Mouse (Mus musculus): ENCODE data around the gene Mphosph9.

Gene Mphosph9

GRCm38 (mm10) chr5:124240841-124241685 is 86.7 kb downstream of the Mphosph9 start:
- TF ChIP-seq GATA4 (IDR thresholded peaks at IDR 0.05; ENCODE audit: insufficient replicate concordance, low read length) = no peak

- TF ChIP-seq GATA4 (IDR thresholded peaks at IDR 0.05; ENCODE audit: insufficient replicate concordance, low read length) = no peak
Measured at GRCm38 (mm10) chr5:124236180-124236579, 91.6 kb downstream of the Mphosph9 start.

GRCm38 (mm10) chr5:124234778-124235177 is 93.0 kb downstream of the Mphosph9 start:
- TF ChIP-seq GATA4 (IDR thresholded peaks at IDR 0.05; ENCODE audit: insufficient replicate concordance, low read length) = no peak

DNA sequence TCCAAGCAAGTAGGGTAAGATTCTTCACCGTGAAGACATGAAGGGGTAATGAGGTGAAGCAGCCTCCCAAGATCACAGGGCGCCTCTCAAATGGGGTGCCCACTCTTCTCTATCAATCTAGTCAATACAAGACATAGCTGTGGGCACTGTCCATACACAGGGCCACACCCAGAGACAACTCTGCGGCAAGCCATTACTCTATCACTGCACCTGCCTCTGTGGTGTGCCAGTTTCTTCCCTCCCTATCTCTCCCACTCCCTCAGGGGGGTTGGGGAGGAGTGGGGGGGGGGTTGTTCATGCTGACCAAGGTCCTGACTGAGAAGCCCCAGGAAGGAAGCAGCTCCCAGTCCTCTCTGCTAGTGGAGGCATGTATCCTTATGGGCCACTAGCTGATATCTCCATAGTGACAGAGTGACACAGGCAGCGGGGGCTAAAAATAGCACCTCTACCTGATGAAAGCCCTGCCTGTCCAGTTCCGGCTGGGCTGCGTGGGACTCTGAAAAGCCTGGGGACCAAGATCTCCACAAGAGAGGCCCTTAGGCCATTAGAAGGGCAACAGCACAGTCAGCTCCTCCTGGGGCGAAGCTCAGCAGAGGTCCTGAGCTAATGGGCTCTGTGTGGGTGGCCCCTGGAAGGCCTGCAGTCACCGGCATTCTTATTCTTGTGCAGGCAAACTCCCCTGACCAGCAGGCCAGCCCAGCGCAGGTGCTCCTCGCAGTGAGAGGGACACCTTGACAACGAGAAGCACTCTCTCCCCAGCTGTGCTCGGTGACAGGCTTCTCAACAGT is 93.7 kb downstream of the Mphosph9 start:
- no peak for TF ChIP-seq GATA4 (IDR thresholded peaks at IDR 0.05; ENCODE audit: insufficient replicate concordance, low read length)

DNA sequence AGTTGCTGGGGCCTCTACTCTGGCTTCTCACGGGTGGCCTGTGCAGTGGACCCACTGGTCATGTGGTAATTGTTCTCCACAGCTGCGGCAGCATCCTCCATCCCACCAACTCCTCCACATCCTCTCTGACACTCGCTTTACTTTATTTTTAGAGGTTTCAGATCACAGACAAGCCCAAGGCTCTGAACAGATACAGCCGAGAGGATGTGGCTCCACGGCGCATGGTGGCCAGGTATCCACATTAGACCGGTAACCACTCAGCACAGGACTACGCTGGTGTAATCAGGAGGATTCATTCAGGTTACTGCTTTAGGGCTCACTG is 94.7 kb downstream of the Mphosph9 start:
- no peak for TF ChIP-seq GATA4 (IDR thresholded peaks at IDR 0.05; ENCODE audit: insufficient replicate concordance, low read length)

- no peak for TF ChIP-seq GATA4 (IDR thresholded peaks at IDR 0.05; ENCODE audit: insufficient replicate concordance, low read length)
Measured at GRCm38 (mm10) chr5:124232360-124233143, 95.2 kb downstream of the Mphosph9 start.

DNA sequence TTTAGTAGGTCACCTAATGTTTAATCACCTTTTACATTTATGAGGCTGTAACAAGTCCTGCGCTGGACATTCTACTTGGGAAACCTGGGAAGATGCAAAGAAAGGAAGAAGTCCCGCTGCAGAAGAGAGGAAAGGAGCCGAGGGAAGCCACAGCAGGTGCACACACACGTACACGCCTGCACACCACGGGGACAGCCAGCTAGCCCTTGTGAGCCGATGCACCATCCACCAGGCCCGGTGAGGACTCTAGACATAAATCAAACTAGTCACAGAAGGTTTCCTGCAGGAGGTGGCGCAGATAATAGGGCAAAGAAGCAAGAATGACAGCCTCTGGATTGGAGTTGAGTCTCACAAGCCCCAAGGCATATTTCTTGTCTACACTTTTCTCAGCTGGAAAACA is 97.3 kb downstream of the Mphosph9 start:
- no peak for TF ChIP-seq GATA4 (IDR thresholded peaks at IDR 0.05; ENCODE audit: insufficient replicate concordance, low read length)

DNA sequence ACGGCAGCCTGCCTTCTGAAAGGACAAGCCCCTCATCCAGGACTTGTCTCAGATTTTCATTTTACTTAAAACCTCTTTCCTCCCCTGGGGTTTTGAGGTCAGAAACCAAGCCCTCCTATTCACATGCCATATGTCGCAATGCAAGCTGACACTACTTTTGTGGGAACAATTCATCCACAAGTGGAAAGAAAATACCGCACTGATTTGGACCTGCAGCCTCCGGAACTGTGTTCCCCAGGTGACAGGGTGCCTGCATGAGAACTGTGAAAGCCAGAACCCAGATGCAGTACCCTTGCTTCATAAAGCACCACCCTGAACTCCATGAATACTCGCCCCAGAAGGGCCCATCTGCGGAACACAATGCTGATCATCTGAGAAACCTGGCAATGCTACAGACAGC is 100.6 kb downstream of the Mphosph9 start:
- TF ChIP-seq GATA4 (IDR thresholded peaks at IDR 0.05; ENCODE audit: insufficient replicate concordance, low read length) = no peak

DNA sequence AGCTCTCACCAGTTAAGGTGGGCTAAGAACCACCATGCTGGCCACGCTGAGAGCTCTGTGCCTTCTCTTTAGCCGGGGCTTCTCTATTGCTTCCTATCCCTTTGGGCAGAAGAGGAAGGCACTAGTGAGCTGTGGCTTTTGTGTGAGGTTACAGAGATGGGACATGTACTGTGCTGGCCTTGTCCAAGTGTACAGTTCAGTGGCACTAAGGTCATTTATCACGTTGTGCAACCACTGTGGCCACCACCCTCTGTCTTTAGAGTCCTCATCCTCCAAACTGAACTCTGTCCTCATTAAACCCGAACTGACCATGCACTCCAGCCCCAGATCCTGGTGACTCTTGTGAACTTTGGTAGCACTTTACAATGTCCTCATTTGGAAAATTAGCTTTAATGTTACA is 101.3 kb downstream of the Mphosph9 start:
- TF ChIP-seq GATA4 (IDR thresholded peaks at IDR 0.05; ENCODE audit: insufficient replicate concordance, low read length) = no peak; the same call in 1 of the 2 replicates

- no peak for TF ChIP-seq GATA4 (IDR thresholded peaks at IDR 0.05; ENCODE audit: insufficient replicate concordance, low read length)
Measured at GRCm38 (mm10) chr5:124225891-124226290, 101.9 kb downstream of the Mphosph9 start.

DNA sequence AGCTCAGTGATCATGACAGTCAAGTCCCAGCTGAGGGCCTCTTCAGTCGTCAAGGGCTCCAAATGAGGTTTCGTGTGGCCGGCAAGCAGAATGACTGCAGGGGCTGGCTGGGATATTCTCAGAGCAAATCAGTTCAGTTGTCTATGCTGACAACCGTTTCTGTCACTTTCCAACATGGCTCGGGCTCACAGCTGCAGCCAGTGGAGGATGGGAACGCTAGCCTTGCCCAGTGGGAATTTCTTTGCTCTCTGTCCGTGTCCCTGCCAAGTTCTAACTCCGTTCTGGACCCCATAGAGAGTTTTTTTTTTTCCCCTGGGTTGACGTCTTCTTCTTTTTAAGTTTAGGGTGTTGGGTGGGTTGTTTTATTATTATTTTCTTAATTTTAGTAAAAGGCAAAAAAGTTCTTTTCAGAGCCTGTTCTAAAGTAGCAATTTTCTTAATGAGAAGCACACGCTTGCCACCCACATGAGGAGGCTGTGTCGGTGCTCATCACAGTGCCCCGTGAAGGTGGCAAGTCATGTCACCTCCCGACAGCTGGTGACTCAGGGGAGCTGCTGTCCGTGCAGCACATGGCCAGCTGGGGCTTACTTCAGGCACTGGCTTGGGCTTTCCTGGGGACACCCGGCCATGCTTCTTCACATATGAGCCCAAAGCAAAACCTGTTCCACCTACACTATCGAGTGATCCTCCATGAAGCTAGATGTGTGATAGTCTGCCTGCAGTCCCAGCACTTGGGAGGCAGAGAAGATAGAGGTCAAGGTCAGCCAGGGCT is 103.3 kb downstream of the Mphosph9 start:
- TF ChIP-seq GATA4 (IDR thresholded peaks at IDR 0.05; ENCODE audit: insufficient replicate concordance, low read length) = no peak

GRCm38 (mm10) chr5:124223574-124223973 is 104.2 kb downstream of the Mphosph9 start:
- no peak for TF ChIP-seq GATA4 (IDR thresholded peaks at IDR 0.05; ENCODE audit: insufficient replicate concordance, low read length)

- TF ChIP-seq GATA4 (IDR thresholded peaks at IDR 0.05; ENCODE audit: insufficient replicate concordance, low read length) = no peak
Measured at GRCm38 (mm10) chr5:124222696-124223095, 105.1 kb downstream of the Mphosph9 start.

- no peak for TF ChIP-seq GATA4 (IDR thresholded peaks at IDR 0.05; ENCODE audit: insufficient replicate concordance, low read length)
Measured at GRCm38 (mm10) chr5:124221736-124222040, 106.1 kb downstream of the Mphosph9 start.
